Mouse (Mus musculus): ENCODE data around the gene Fap. TPM values are rescaled to one million over a fixed set of nuclear protein-coding genes. Genes with fewer than 3 reads are reported as not detected.

Fap gene
- total RNA-seq, 2 experiments from 2014 or later = 10.3 to 12.0 TPM

DNA sequence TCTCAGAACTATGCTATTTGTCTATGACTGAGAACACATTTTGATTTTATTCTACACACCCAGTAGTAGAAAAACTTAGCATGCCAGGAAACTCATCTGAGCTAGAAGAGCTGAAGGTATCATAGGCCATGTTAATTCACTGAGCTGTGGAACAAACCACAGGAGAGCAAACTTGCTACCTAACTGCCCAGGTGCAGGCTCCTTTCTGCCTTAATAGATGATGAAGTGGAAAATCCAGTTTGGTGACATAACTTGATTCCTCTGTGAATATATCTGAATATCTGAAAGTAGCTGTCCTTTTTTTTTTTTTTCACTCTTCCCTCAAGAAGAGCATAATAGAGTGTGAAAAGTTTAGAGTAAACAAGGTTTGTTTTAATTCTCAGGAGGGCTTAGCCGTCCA lies 42.8 kb downstream of the Fap start:
- no peak for DNase-seq (ENCODE audit: low spot score in 2 of 2)

GRCm38 (mm10) chr2:62526399-62526798 lies 47.5 kb downstream of the Fap start:
- no peak for DNase-seq (ENCODE audit: low spot score in 2 of 2)

- DNase-seq (ENCODE audit: low spot score in 2 of 2) = no peak
These were observed 56.1 kb downstream of the Fap start for GRCm38 (mm10) chr2:62517790-62518189.

DNA sequence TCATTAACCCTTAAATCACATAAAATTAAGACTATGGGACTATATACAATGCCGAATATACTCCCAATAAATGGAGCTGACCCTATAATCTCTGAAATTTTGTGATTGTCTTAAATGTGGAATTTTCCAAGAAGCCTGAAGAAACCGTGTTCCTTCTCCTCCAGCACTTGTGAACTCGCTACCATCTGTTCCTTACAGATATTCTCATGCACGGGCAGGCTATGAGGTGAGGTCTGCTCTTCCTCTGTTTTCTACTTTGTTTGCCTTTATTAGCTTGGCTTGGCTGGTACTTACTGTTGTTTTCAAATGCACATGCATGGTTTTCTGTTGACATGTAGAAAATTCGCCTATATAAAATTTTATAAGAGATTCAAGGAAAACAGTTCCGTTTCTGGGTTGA lies 59.4 kb downstream of the Fap start:
- DNase-seq (ENCODE audit: low spot score in 2 of 2) = no peak

GRCm38 (mm10) chr2:62513477-62513876 lies 60.4 kb downstream of the Fap start:
- DNase-seq (ENCODE audit: low spot score in 2 of 2) = no peak

GRCm38 (mm10) chr2:62507130-62507529 lies 66.7 kb downstream of the Fap start:
- no peak for DNase-seq (ENCODE audit: low spot score in 2 of 2)

GRCm38 (mm10) chr2:62506441-62506840 lies 67.4 kb downstream of the Fap start:
- no peak for DNase-seq (ENCODE audit: low spot score in 2 of 2)

DNA sequence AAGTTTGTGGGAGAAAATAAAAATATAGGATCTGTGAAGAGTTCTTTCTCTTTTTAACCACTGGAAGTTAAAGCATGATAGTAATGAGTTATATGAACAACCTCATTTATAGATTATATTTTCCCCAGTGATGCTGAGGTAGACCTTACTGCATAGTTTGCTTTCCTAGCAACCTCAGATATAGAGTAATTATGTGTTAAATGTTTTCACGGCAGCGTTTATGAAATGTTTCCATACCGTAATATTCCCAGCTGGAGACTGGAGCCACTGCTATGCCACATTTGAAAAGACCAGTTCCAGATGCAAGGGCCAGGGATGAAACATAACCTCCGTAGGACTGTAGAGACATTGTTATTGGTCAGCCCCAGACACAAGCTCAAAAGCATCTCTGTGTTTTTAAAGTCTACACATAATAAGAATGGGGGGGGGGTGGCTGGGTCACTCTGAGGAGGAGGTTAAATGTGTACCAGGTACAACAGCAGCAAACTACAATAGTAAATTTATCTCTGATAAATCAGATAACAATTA lies 69.5 kb downstream of the Fap start:
- no peak for DNase-seq (ENCODE audit: low spot score in 2 of 2)

DNA sequence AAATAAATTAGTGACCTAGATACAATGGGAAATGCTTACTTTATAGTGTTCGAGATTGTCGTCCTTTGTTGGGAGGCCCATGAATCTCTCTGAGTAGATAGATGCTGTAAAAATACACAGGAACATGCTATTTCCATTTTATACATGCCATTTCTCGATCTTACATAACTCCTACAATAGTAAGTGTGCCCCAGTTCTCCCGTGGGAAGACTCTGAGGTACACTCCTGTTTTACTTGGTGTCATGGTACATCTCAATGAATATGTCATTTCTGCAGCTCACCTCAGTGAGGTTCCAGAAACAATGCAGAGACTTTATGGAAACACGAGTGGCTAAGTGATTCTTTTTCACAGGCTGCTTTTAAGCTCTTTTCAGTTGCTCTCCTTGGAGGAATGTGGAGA lies 70.5 kb downstream of the Fap start:
- no peak for DNase-seq (ENCODE audit: low spot score in 2 of 2)

DNA sequence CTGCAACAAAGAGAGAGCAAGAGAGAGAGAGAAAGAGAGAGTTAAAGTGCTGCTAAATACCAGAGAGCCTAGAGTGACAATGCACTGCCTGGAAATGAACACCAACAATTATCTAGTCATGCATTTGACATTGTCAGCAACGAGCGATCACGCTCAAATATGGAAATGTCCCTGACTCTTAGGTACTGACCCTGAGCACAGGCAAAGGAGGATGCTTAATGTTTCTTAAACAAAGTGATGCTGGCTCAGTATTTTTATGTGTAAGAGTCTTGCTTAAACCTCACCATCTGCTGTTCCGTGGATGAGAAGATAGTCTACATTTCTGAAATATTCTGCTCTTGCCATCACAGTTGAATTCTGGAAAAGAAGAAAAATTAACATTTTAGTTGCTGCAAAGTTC lies 71.4 kb downstream of the Fap start:
- DNase-seq (ENCODE audit: low spot score in 2 of 2) = no peak

- DNase-seq (ENCODE audit: low spot score in 2 of 2) = no peak
These were observed 75.1 kb downstream of the Fap start for GRCm38 (mm10) chr2:62498821-62499220.

DNA sequence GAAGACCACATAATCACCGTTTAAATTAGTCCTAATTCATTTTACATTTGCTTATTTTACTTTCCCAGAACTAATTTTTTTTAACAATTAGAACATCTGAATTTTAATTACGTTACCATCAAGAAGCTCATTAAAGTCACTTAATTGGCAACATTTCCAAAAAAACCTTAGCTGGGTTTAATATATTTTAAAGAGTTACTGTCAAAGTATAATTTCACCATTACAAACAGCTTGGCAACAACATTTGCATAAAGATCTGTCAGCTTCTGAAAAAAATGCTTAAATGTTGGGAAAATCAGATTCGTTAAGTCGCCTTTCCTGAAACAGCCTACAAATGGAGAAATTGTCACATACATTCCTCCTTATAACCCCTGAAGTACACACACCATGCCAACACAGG lies 75.8 kb downstream of the Fap start:
- DNase-seq (ENCODE audit: low spot score in 2 of 2) = no peak

- DNase-seq (ENCODE audit: low spot score in 2 of 2) = no peak
These were observed 76.4 kb downstream of the Fap start for GRCm38 (mm10) chr2:62497333-62498002.

DNA sequence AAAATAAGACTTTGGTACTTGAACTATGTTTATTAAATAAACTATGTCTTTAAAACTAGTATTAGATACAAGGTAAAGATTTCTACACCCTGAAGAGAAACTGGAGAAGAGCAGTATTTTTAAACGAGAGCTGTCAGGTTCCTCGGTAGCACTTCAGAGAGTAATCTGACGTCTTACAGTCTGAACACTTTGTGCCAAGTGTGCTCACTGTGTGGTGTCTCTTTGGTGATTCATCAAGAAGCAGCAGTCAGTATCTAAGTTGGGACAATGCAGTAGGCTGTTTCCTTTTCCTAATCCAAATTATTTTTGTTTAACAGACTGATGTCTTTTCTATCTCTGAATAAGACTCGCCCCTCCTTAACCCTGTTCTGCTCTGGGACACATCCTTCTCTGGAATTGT lies 78.5 kb downstream of the Fap start:
- DNase-seq (ENCODE audit: low spot score in 2 of 2) = no peak

DNA sequence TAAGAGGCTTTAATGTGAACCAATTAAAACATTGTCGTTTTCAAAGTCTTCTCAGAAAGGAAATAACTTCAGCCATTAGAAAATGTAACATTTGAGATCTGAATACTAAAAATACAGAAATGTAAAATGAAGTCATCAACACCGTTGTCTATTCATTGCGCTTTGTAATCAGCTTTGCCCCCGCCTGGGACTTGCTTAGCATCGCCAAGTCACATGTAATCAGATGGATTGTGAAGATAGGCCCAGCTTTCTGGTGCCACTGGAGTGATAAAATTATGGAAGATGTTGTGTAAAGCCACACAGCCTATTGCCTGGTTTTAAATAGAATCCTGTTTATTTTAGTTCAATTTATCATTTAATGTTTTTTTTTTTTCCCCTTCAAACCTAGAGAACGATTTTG lies 84.0 kb downstream of the Fap start:
- DNase-seq (ENCODE audit: low spot score in 2 of 2) = no peak

GRCm38 (mm10) chr2:62484906-62485305 lies 89.0 kb downstream of the Fap start:
- no peak for DNase-seq (ENCODE audit: low spot score in 2 of 2)

DNA sequence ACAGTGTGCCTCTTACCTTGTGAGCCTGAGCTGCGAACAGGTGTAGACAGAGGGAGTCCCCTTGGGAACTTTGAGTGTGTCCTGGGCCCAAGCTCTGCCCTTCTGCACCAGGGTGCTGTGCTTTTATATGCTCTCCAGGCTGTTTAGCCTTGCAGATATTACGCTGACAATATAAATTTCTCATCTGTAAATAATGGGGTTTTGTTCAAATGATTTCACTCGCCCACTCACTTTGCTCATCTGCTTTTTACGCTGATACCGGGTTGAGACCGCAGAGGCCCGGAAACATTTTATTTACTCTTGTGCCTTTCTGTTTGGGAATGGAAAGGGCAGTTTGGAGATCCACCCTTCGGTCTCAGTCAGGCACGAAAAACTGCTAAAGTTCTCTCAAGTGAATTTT lies 90.3 kb downstream of the Fap start, which contains the start of gene Gcg:
TSS of gene Gcg (minus strand) at position 101 of the 400 bp plus-strand sequence.
- no peak for DNase-seq (ENCODE audit: low spot score in 2 of 2)

DNA sequence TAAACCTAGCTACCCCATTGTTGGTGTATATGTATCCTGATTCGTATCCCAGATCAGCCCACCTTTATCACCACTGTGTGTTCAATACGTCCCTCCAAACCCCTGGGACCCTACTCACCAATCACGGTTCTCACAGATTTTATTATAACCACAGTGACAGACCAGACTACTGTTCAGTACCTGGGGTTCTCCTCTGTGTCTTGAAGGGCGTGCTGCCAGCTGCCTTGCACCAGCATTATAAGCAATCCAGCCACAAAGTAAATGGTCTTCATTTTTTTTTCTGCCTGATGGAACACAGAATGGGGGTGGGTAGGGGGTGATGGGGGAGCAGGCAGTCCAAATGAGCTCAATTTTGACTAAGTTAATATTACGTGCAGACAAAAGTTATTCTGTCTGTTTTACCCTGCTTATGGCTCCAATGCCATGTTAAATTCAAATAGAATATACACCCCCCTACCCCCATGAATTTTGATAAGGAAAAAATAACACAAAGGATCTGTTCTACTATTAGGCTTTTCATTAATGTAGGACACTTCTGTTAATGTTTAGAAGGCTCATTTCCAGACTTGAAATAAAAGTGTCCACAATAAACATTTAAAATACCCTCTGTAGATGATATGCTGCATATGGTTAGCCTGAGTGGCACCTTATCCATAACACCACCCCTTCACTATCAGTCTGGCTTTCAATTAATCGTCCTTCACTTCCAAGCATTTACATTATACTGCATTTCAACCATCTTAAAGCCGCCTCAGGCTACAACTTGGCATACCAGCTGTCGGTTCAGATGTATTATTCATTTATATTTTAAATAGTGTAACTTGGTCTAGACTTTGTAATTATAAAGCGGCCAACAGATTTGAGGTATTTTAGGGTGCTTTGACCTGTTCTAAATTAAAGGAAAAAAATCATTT lies 93.3 kb downstream of the Fap start:
- no peak for DNase-seq (ENCODE audit: low spot score in 2 of 2)

- DNase-seq (ENCODE audit: low spot score in 2 of 2) = no peak
These were observed 104.3 kb downstream of the Fap start for GRCm38 (mm10) chr2:62469551-62469950.

GRCm38 (mm10) chr2:62463287-62463686 lies 110.6 kb downstream of the Fap start:
- DNase-seq (ENCODE audit: low spot score in 2 of 2) = no peak

DNA sequence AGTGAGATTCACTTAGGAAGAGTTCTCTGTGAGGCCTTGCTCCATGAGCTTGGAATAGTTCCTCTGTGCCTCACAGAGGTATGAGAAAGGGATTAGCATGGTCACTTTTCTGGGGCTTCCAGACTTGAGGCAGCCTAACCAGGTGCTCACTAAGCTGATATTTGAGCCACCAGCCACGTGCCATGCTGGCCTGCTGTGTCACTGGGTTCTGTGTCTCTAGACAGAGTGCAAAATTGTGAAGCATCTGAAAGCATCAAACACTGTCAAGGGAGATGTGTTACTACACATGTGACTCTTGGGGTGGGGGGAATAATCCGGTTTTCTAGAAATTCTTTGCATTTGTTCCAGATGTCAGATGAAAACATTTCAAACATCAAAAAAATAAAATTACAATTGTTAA lies 111.7 kb downstream of the Fap start:
- no peak for DNase-seq (ENCODE audit: low spot score in 2 of 2)

DNA sequence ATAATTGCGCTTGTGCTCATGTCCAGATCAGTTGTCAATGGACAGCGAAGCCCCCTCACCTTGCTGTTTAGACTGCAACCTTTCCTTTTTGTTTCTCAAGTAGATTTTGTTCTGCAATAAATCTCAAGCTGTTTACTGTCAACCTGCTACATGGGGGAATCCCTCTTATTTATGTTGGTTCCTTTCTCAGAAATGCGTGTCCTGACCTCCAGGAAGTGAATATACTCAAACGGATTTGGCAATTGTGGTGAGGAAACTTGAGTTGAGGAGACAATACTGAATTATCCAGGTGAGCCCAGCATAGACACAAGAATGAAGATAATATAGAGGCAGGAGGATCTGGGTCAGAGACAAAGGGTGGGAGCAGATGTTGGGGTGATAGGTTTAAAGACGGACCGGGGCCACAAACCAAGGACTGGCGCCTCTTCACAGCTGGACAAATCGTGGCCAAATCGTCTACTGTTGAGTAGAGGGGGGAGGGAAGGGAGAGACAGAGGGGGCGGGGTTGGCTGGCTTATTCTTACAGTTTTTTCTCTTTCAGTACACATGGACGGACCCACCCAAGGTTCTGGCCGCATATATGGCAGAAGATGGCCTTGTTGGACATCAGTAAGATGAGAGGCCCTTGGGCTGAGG lies 112.9 kb downstream of the Fap start:
- no peak for DNase-seq (ENCODE audit: low spot score in 2 of 2)

All from adrenal gland, postnatal 4 days (tissue).